Mouse (Mus musculus): Measurements from ENCODE around the gene Neurl2.
"Not testable (repeated sequence)": the region's sequence is repeated elsewhere in the genome, so short reads cannot be mapped to it uniquely, and the experiment has no call there.

The Neurl2 gene

DNA sequence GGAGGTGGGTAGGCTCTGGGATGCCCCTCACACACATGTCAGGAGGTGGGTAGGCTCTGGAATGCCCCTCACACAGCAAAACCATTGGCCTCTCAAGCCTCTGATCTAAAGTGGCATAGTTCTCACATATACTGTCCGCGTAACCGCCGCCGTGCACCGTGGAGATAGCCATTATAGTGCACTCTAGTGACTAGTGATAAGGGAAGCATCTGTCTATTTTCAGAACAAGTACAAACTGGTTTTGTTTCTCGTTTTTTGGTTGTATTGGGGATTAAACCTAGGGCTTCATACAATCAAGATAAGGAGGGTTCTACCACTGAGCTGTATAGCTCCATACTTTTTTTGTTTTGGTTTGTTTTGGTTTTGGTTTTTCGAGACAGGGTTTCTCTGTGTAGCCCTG, 17.4 kb downstream of the Neurl2 start:
- no peak for DNase-seq

GRCm38 (mm10) chr2:164815348-164815747, 17.9 kb downstream of the Neurl2 start:
- DNase-seq, result no peak

DNA sequence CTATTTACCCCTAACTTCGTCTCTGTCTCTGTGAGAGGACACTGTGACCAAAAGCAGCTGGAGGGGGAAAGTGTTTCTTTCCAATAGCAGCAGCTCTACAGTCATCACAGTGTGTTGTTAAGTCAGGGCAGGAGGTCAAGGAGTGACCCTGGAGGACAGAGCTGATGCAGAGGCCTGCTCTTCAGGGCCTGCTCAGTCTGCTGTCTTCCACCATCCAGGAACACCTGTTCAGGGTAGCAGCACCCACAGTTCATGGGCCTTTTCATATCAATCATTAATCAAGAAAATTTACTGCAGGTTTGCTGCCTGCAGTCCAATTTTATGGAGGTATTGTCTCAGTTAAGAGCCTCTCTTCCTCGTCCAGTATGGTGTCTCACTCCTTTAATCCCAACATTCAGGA, 19.7 kb downstream of the Neurl2 start:
- no peak for DNase-seq

DNA sequence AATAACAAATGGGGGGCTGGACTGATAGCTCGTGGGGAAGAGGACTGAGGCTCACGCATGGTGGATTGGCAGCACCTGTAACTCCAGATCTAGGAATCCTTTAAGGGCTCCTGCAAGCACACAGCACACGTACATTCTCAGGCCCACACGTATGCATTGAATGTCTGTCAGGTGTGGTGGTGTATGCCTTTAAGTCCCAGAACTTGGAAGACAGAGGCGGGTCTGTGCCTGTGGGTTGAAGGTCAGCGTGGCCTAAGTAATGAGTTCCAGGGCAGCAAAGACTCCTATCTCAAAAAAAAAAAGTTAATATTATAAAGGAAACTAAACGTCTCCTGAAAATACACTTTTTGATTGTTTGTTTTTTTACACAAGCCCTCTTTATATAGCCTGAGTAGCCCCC, 26.6 kb downstream of the Neurl2 start:
- DNase-seq, result no peak

- DNase-seq, result peak; percentile 27
Measured at GRCm38 (mm10) chr2:164805332-164805718, 27.9 kb downstream of the Neurl2 start.

DNA sequence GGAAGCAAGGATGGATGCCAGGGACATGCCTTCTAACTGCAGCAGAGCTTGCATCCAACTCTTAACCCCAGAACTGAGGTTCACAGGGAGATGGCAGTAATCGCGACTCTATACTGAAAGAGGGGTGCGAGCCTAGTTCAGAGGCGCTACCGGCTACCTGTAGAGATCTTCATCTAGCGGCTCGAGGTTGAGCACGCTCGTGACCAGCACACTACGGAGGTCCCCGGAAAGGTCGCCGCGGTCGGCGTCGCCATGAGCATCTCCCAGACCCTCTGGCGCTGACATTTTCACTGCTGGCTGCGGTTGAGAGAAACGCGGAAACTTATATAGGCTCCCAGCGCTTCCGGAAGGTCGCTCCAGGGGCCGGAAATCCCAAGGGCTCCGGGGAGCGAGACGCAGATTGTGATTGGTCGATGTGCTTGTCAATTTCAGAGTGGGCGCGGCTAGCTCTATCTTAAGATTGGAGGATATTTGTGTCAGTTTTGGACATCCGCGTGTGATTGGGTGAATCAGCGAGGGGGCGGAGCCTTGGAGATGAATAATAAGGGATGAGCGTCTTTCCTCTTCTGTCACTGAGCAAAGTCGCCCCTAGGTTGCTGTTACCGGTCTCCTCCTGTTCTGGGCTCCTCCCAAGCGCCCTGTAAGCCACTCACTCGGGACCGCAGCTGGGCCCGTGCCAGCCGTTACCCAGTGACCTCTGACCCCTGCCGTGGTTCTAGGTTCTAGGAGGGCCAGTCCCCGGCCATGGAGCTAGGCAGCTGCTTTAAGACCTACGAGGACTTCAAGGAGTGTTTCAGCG, 28.5 kb downstream of the Neurl2 start, which contains the start of the genes Acot8 and Zswim3:
TSS of gene Acot8 (minus strand) at position 350 of the 799 bp plus-strand sequence.
TSS of gene Zswim3 (plus strand) at position 566 of the 799 bp plus-strand sequence.
- peak; percentile 94 for DNase-seq

DNA sequence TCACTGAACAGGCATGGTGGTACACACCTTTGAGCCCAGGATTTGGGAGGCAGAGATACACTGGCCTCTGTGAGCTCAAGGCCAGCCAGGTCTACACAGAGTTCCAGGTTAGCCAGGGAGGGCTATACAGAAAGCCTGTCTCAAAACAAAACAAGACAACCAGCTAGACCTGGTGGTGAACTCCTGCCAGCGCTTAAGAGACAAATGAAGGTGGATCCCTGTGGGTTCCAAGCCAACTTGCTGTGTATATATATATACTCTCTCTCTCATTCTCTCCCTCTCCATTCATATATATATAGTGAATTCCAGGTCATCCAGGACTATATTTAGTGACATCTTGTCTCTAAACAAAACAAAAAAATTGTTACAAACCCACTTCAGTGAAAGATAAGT, 29.3 kb downstream of the Neurl2 start:
- no peak for DNase-seq

DNA sequence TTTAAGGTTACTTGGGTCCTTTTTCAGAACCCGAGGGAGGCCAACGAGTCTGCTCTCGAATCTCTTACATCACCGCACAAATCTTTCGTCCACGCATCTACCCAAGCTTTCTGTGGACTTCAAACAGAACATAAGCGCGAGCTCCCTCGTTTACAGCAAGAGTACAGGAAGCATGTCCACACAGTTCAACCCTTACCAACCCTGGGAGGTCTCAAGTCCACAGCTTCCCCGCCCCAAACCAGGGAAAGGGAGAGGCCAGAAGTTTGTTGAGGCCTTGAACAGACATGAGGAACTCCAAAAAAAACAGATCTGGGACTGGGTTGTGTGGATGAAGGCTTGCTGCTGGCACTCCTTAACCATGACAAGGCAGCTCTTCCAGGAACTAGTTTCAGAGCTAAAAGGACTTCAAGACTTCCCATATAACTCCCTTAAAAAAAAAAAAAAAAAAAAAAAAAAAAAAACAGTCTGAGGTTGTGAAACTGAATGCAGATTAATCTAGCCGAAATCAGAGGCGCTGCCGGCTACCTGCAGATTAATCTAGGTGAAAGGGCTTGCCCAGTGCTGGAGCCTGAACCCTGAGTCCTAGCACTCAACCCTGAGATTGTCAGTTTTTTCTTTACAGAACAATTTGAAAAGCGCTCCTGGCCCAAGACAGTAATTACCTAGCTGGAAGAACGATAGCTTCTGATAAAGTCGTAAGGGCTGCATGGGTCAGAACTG, 29.9 kb downstream of the Neurl2 start:
- DNase-seq, result no peak

DNA sequence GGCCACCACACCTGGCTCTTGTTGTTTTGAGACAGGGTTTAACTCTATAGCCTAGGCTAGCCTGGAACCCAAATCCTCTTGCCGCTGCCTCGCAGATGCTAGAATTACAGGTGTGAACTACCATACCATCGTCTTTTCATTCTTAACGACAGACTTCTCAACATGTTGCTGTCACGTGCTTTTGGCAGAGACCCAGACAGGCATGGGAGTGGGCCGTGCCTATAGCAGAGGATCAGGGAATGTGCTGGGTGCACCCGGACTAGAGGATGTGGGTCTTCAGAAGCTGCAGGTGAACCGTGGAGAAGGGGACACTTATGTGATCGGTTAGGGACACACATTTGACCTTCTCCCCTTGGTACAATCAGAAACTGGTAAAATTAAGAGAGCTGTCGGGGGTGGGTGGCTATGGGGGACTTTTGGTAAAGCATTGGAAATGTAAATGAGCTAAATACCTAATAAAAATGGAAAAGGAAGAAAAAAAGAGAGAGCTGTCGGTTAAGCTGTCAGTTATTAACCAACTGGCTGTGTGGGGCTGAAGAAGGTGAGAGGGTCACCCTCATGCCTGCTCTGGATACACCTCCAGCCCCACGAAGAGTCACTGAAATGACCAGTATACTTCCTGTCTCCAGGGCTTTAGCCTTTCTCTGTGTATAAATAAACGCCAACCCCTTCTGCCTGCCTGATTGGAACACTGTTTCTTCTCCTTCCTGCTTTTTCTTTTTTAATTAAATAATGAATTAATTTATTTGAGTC, 32.8 kb downstream of the Neurl2 start:
- DNase-seq, result no peak

GRCm38 (mm10) chr2:164798554-164798953, 34.7 kb downstream of the Neurl2 start:
- not testable (repeated sequence) for DNase-seq

DNA sequence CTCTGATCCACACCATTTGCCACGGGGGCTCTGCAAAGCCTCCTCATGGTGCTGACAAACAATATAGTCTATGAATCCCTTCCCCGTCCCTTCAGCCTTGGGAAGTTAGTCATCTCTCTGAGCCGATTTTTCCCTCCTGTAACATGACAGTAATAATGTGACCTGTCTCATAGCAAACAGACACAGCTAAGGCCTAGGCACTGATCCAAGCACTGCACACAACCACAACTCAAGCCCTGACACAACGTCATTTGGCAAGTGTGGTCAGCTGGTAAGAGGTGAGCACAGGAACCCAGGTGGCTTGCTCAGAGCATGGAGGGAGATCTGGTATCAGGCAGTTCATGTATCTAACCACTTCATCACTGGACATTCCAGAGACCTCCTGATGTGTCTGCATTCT, 37.4 kb downstream of the Neurl2 start:
- DNase-seq, result no peak

DNA sequence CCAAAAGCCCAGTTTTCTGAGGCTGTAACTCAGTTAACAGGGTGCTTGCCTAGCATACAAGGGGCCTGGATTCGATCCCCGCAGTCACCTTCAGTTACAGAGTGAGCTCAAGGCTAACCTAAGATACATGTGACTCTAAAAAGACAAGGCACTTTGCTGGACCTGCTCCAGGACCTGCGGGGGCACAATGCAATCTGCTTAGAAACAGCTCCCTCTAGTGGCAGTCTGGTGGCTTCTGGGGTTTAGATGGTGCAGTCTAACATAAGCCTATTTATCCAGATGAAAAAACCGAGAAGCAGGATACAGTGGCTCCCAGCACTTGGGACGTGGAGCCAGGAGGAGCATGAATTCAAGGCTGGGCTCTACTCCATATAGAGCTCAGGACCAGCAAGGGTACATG, 39.0 kb downstream of the Neurl2 start:
- peak; percentile 89 for DNase-seq

DNA sequence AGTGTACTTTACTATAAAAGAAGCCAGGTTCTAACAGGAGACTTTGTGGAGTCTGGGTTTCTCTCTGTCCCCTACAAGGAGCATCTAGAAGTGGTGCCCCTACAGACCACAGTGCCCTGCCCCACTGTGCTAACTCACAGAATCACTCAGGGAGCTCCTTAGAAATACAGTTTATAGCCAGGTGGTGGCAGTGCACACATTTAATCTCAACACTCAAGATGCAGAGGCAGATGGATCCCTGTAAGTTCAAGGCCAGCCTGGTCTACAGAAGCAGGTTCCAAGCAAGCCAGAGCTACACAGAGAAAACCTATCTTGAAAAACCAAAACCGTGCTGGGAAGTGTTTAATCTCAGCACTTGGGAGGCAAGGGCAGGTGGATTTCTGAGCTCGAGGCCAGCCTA, 39.5 kb downstream of the Neurl2 start:
- DNase-seq, result no peak

DNA sequence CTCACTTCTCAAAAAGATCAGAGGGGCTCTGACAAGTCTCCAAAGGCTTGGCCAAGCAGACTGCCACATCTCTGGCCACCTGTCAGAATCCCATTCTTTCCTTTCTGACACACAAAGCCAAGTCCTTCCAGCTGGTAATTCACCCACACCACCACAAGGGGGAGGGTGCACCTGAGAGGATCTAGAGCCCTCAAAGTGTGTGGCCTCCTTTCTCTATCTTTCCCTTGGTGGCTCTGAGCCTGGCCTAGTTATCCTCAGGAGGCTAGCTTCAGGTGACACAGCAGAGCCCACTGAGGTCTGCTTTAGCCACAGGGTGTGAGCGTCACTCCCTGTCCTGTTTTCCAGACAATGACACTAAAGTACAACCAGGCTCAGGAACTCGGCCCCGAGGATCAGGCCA, 40.0 kb downstream of the Neurl2 start:
- DNase-seq, result peak; percentile 51

GRCm38 (mm10) chr2:164792400-164793190, 40.7 kb downstream of the Neurl2 start:
- DNase-seq, result no peak

DNA sequence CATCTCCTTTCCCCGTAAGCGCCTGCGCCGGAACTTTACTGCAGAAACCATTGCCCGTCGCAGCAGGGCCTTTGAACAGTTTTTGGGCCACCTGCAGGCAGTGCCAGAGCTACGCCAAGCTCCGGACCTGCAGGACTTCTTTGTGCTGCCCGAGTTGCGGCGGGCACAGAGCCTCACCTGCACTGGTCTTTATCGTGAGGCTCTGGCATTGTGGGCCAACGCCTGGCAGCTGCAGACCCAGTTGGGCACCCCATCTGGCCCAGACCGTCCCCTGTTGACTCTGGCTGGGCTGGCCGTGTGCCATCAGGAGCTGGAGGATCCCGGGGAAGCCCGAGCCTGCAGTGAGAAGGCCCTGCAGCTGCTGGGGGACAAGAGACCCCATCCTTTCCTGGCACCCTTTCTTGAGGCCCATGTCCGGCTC, 41.4 kb downstream of the Neurl2 start:
- peak; percentile 34 for DNase-seq

GRCm38 (mm10) chr2:164790451-164790850, 42.8 kb downstream of the Neurl2 start:
- DNase-seq, result no peak

GRCm38 (mm10) chr2:164788411-164788810, 44.8 kb downstream of the Neurl2 start:
- DNase-seq, result no peak

DNA sequence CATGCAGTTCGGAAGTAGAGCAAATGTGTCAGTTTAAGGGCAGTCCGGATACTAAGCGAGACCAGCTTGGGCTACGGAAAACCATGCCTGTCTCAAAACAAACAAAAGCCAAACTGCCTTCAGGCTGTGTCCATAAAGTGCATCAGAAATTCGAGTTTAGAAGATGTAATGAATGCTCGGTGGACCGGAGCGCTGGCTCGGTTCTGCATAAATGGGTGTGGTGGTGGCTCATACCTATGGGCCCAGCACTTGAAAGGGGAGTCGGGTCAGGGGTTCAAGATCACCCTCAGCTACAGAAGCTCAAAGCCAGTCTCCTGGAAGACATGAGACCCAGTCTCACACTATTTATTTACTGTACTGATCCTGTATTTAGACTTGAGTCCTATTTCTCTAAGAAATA, 45.5 kb downstream of the Neurl2 start:
- no peak for DNase-seq

GRCm38 (mm10) chr2:164787032-164787431, 46.2 kb downstream of the Neurl2 start:
- no peak for DNase-seq

GRCm38 (mm10) chr2:164786388-164786885, 46.8 kb downstream of the Neurl2 start:
- no peak for DNase-seq

All from right cerebral cortex, postnatal 14 days (tissue).